Mouse (Mus musculus): ENCODE measurements around the gene Pacsin2.

DNA sequence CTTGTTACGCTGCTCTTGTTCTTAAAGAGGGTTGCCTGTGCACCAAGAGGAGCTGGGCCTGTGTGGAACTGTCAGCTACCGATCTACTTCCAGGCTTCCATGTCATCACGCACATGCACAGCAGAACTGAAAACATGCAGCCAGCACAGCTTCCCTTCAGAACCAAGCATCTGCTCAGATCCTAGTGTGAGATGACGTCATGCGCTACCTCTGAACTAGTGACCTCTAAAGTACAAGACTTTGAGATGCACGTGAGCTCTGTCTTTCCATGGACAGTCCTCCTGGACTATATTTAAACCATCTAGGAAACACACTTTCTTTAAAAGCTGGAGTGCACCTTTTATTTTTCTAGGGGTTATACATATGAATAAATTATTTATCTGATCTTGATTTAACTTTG lies 49.0 kb downstream of the Pacsin2 start:
- TF ChIP-seq CTCF (IDR thresholded peaks at IDR 0.05; ENCODE audit: low read depth, low read length) (no peak), EP300 (IDR thresholded peaks at IDR 0.05; ENCODE audit: insufficient read depth, low read depth, low read length) (no peak)
